ENCODE assay signal across 8 mouse cellular contexts in genomic region chr11:100931254-100931921, GRCm38 (mm10). TPM values are rescaled to one million over a fixed set of nuclear protein-coding genes. Genes with fewer than 3 reads are reported as not detected.
DNase-seq lines count a peak whose midpoint lies in the region; TF ChIP-seq lines count a peak whose summit lies in the region.

No protein-coding gene starts in this region.

- no peaks in the 10 kb centered on the region for H3K9me3 ChIP-seq in hindbrain, embryonic 10.5 days

- peak overlapping the region; percentile 60 for H3K4me3 ChIP-seq in thymus, adult 2 months (ENCODE audit: control insufficient read depth, insufficient read depth, low read length)
- no peak overlapping the region for H3K4me3 ChIP-seq in hindbrain, embryonic 10.5 days

- WGBS in thymus, adult 2 months, result 3% methylated on average over 12 of the region's 12 CpGs
- 79% methylated on average over 12 of the region's 12 CpGs for WGBS in hindbrain, embryonic 10.5 days

- no peaks in the 10 kb centered on the region for H3K27me3 ChIP-seq in thymus, adult 2 months (ENCODE audit: control insufficient read depth, insufficient read depth, low read length)
- no peaks in the 10 kb centered on the region for H3K27me3 ChIP-seq in hindbrain, embryonic 10.5 days (ENCODE audit: insufficient read depth, poor library complexity, severe bottlenecking)

- no peak for TF ChIP-seq POLR2A in brain, embryonic 14.5 days (IDR thresholded peaks at IDR 0.05; ENCODE audit: borderline replicate concordance, extremely low read depth, insufficient read depth, insufficient read length, poor library complexity, severe bottlenecking)
- TF ChIP-seq POLR2A in thymus, adult 2 months (IDR thresholded peaks at IDR 0.05; ENCODE audit: control insufficient read depth, extremely low read depth, insufficient read depth, low read length, poor library complexity), result no peak

- H3K27ac ChIP-seq in thymus, adult 2 months (ENCODE audit: control insufficient read depth, insufficient read depth, low read length), result peak overlapping the region; percentile 88
- H3K27ac ChIP-seq in hindbrain, embryonic 10.5 days, result no peak overlapping the region

- H3K4me1 ChIP-seq in thymus, adult 2 months (replicated peaks; ENCODE audit: control insufficient read depth, insufficient read depth, low read length), result peaks cover 22% of the 10 kb centered on the region
- 0 out of 2 replicates have a peak, but pooled peaks cover 6% of the 10 kb centered on the region for H3K4me1 ChIP-seq in hindbrain, embryonic 10.5 days (replicated peaks)

- peak; percentile 34 to 39 for DNase-seq in urinary bladder, adult 18-20 months (ENCODE audit: low spot score in 2 of 2)
- no peak for DNase-seq in urinary bladder, postnatal 10 days (ENCODE audit: low spot score)
- DNase-seq in brain, embryonic 14.5 days (ENCODE audit: low read depth), result peak; percentile 66
- DNase-seq in kidney, adult 8-10 months, result peak; percentile 59 to 68
- DNase-seq in lung, postnatal 25 days (ENCODE audit: low spot score), result peak; percentile 59
- peak; percentile 64 for DNase-seq in thymus, adult 2 months
- no peak for DNase-seq in cerebellum, adult 8-10 months
- no peak for DNase-seq in hindbrain, embryonic 10.5 days (ENCODE audit: low spot score)

- no peaks in the 10 kb centered on the region for H3K36me3 ChIP-seq in thymus, adult 2 months (ENCODE audit: control insufficient read depth, insufficient read depth, low read length)
- no peaks in the 10 kb centered on the region for H3K36me3 ChIP-seq in hindbrain, embryonic 10.5 days

- no peak for TF ChIP-seq CTCF in brain, embryonic 14.5 days (IDR thresholded peaks at IDR 0.05; ENCODE audit: borderline replicate concordance, extremely low read depth, insufficient read depth, insufficient read length)
- TF ChIP-seq CTCF in thymus, adult 2 months (IDR thresholded peaks at IDR 0.05; ENCODE audit: borderline replicate concordance, control insufficient read depth, extremely low read depth, insufficient read depth, low read length, poor library complexity), result no peak

RNA-seq across cellular contexts. Expression of gene Stat3, which starts 8.0 kb away (rescaled TPM):
- polyA plus RNA-seq in brain, embryonic 14.5 days (2012; rRNA removed), result 29.1 and 36.9 TPM in 2 replicates
- 140 and 147 TPM in 2 replicates for polyA plus RNA-seq in thymus, adult 2 months (2012; rRNA removed)
- 21.1 and 31.5 TPM in 2 replicates for polyA plus RNA-seq in hindbrain, embryonic 10.5 days (2016; fragmentation: Nextera tagmentation; extraction: Ambion mirVana)

RNA-seq across cellular contexts. Expression of gene Cavin1, which starts 39.3 kb away (rescaled TPM):
- 10.5 and 24.4 TPM in 2 replicates for polyA plus RNA-seq in brain, embryonic 14.5 days (2012; rRNA removed)
- polyA plus RNA-seq in thymus, adult 2 months (2012; rRNA removed), result 18.9 and 22.4 TPM in 2 replicates
- 18.2 and 21.4 TPM in 2 replicates for polyA plus RNA-seq in hindbrain, embryonic 10.5 days (2016; fragmentation: Nextera tagmentation; extraction: Ambion mirVana)

Comparison
In these comparisons a context has a peak if more than half of its experiments do, and no peak if none do; other contexts are left out.
1. DNase-seq: peak in urinary bladder, adult 18-20 months (2 of 2), brain, embryonic 14.5 days (single experiment), kidney, adult 8-10 months (2 of 2), lung, postnatal 25 days (single experiment) and thymus, adult 2 months (single experiment); none in urinary bladder, postnatal 10 days (single experiment), cerebellum, adult 8-10 months (single experiment) and hindbrain, embryonic 10.5 days (single experiment).